19 mouse cellular contexts compared by ENCODE assay signal in the genomic region with DNA sequence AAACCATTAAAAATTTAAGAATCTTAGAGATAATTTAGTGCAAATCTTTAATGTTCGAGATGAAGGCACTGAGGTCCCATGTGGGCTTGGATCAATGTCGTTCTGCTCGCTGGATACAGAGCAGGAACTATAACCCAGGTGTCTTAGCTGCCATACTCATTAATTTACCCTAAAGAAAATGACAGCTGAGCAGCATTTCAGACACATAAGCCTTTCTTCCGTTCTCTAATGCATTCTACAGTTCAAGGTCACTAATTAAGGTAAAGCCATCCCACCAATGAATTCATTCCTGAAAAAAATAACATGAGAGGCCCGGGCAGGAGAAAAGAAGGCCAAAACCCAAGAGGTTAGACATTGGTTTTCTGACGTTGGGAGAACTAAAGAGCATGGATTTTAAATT.
A peak's percentile ranks its signal among the peaks of the same experiment; 100 is the strongest.
DNase-seq lines count a peak whose midpoint lies in the region; ATAC-seq lines count a peak whose summit lies in the region.
"Had no signal": no experiment of that assay in that cellular context is flagged by ENCODE, and none has a peak within 500 bp of the region (broad histone marks: within the 10 kb centered on the region; RNA-seq: fewer than 3 reads in every experiment).

No protein-coding gene starts in this region.

- no peak overlapping the region for H3K9ac ChIP-seq in forebrain, embryonic 12.5 days
- no peak overlapping the region for H3K9ac ChIP-seq in midbrain, embryonic 11.5 days (ENCODE audit: low read length)
- H3K9ac ChIP-seq: forebrain, embryonic 13.5 days; forebrain, postnatal 0 days; heart, embryonic 12.5 days; hindbrain, embryonic 15.5 days had no signal

- H3K36me3 ChIP-seq in forebrain, embryonic 12.5 days (replicated peaks), result no peaks in the 10 kb centered on the region
- H3K36me3 ChIP-seq in forebrain, embryonic 10.5 days (replicated peaks), result no peaks in the 10 kb centered on the region
- no peaks in the 10 kb centered on the region for H3K36me3 ChIP-seq in midbrain, embryonic 11.5 days (ENCODE audit: control insufficient read depth, insufficient read depth, low read length)
- no peaks in the 10 kb centered on the region for H3K36me3 ChIP-seq in midbrain, embryonic 10.5 days
- H3K36me3 ChIP-seq: heart, embryonic 12.5 days; hindbrain, embryonic 15.5 days had no signal

- H3K27me3 ChIP-seq in forebrain, embryonic 12.5 days, result no peaks in the 10 kb centered on the region
- no peaks in the 10 kb centered on the region for H3K27me3 ChIP-seq in forebrain, embryonic 10.5 days (ENCODE audit: poor library complexity, severe bottlenecking)
- no peaks in the 10 kb centered on the region for H3K27me3 ChIP-seq in midbrain, embryonic 11.5 days (ENCODE audit: control insufficient read depth, insufficient read depth, low read length)
- no peaks in the 10 kb centered on the region for H3K27me3 ChIP-seq in midbrain, embryonic 10.5 days (ENCODE audit: low read depth, poor library complexity, severe bottlenecking)
- H3K27me3 ChIP-seq: forebrain, embryonic 13.5 days; heart, embryonic 12.5 days; hindbrain, embryonic 15.5 days had no signal

- 53% methylated on average over 6 of the region's 6 CpGs for WGBS in forebrain, embryonic 12.5 days
- WGBS in forebrain, embryonic 10.5 days, result 71% methylated on average over 6 of the region's 6 CpGs
- WGBS in midbrain, embryonic 11.5 days, result 70% methylated on average over 6 of the region's 6 CpGs
- WGBS in midbrain, embryonic 10.5 days, result 76% methylated on average over 6 of the region's 6 CpGs

- no peak overlapping the region for H3K4me2 ChIP-seq in forebrain, embryonic 12.5 days
- H3K4me2 ChIP-seq in midbrain, embryonic 11.5 days, result no peak overlapping the region
- H3K4me2 ChIP-seq: forebrain, embryonic 13.5 days; heart, embryonic 12.5 days; hindbrain, embryonic 15.5 days had no signal

- no peaks in the 10 kb centered on the region for H3K9me3 ChIP-seq in forebrain, embryonic 12.5 days
- no peaks in the 10 kb centered on the region for H3K9me3 ChIP-seq in forebrain, embryonic 10.5 days
- H3K9me3 ChIP-seq in midbrain, embryonic 11.5 days (ENCODE audit: control insufficient read depth, low read length), result no peaks in the 10 kb centered on the region
- no peaks in the 10 kb centered on the region for H3K9me3 ChIP-seq in midbrain, embryonic 10.5 days (replicated peaks)
- H3K9me3 ChIP-seq: forebrain, embryonic 13.5 days; heart, embryonic 12.5 days; hindbrain, embryonic 15.5 days had no signal

- H3K27ac ChIP-seq in forebrain, embryonic 12.5 days, result no peak overlapping the region
- no peak overlapping the region for H3K27ac ChIP-seq in forebrain, embryonic 10.5 days
- no peak overlapping the region for H3K27ac ChIP-seq in midbrain, embryonic 11.5 days (ENCODE audit: low read depth, low read length)
- H3K27ac ChIP-seq in midbrain, embryonic 10.5 days (replicated peaks), result no peak overlapping the region
- H3K27ac ChIP-seq: forebrain, embryonic 13.5 days; hindbrain, embryonic 15.5 days had no signal

- H3K4me3 ChIP-seq in forebrain, embryonic 12.5 days (replicated peaks), result no peak overlapping the region
- H3K4me3 ChIP-seq in forebrain, embryonic 10.5 days, result no peak overlapping the region
- H3K4me3 ChIP-seq in midbrain, embryonic 11.5 days (ENCODE audit: low read depth, low read length), result no peak overlapping the region
- no peak overlapping the region for H3K4me3 ChIP-seq in midbrain, embryonic 10.5 days
- H3K4me3 ChIP-seq: forebrain, embryonic 13.5 days; heart, embryonic 12.5 days; hindbrain, embryonic 15.5 days had no signal

- H3K4me1 ChIP-seq in forebrain, embryonic 12.5 days, result no peaks in the 10 kb centered on the region
- H3K4me1 ChIP-seq in forebrain, embryonic 10.5 days, result no peaks in the 10 kb centered on the region
- no peaks in the 10 kb centered on the region for H3K4me1 ChIP-seq in midbrain, embryonic 11.5 days (ENCODE audit: control insufficient read depth, insufficient read depth, low read length)
- no peaks in the 10 kb centered on the region for H3K4me1 ChIP-seq in midbrain, embryonic 10.5 days
- H3K4me1 ChIP-seq: forebrain, embryonic 13.5 days; heart, embryonic 12.5 days; hindbrain, embryonic 15.5 days had no signal

- peak; percentile 61; the same call in 1 of the 2 replicates for ATAC-seq in forebrain, embryonic 12.5 days (ENCODE audit: low FRiP score)
- ATAC-seq in midbrain, embryonic 11.5 days (ENCODE audit: low FRiP score), result peak; percentile 84
- ATAC-seq: forebrain, embryonic 13.5 days; forebrain, postnatal 0 days; inflammation-experienced regulatory T-cells, adult 6 months; intestine, postnatal 0 days had no signal

- DNase-seq in forebrain, embryonic 10.5 days (ENCODE audit: extremely low spot score, low spot score), result no peak
- peak; percentile 51 for DNase-seq in midbrain, embryonic 11.5 days (ENCODE audit: low spot score, missing footprints)
- DNase-seq in midbrain, embryonic 10.5 days (ENCODE audit: low spot score), result no peak
- DNase-seq in mesoderm, embryonic 11.5 days (ENCODE audit: low read depth, low spot score), result peak; percentile 17
- peak; percentile 41 for DNase-seq in retina, embryonic 14.5 days (ENCODE audit: low spot score)
- no peak for DNase-seq in kidney, postnatal 14 days
- DNase-seq: adrenal gland, adult 2 months; adrenal gland, postnatal 25 days; cerebellum, adult 11 months; cerebellum, adult 8-10 months; cerebellum, postnatal 25 days; forebrain, postnatal 0 days; gastrocnemius, postnatal 25 days had no signal

Comparison
In these comparisons a context has a peak if more than half of its experiments do, and no peak if none do; other contexts are left out.
1. DNase-seq: peak in midbrain, embryonic 11.5 days (single experiment), mesoderm, embryonic 11.5 days (single experiment) and retina, embryonic 14.5 days (single experiment); none in forebrain, embryonic 10.5 days (single experiment), midbrain, embryonic 10.5 days (single experiment) and kidney, postnatal 14 days (single experiment).